Mouse (Mus musculus): Measurements from ENCODE around the gene 4931414P19Rik.

4931414P19Rik gene

GRCm38 (mm10) chr14:54583681-54584338 lies 22.0 kb downstream of the 4931414P19Rik start:
- DNase-seq (ENCODE audit: low spot score in 2 of 2): peak in 1 of 2 experiments; percentile 63

GRCm38 (mm10) chr14:54582536-54582935 lies 23.3 kb downstream of the 4931414P19Rik start:
- no peak for DNase-seq (ENCODE audit: low spot score in 2 of 2)

- DNase-seq (ENCODE audit: low spot score in 2 of 2): no peak
Measured at GRCm38 (mm10) chr14:54579638-54580037, 26.2 kb downstream of the 4931414P19Rik start.

- DNase-seq (ENCODE audit: low spot score in 2 of 2): no peak
Measured at GRCm38 (mm10) chr14:54578063-54578462, 27.7 kb downstream of the 4931414P19Rik start.

- DNase-seq (ENCODE audit: low spot score in 2 of 2): peak; percentile 57 to 69
Measured at GRCm38 (mm10) chr14:54577089-54577982, 28.5 kb downstream of the 4931414P19Rik start, which contains the start of gene Ajuba. TSS of gene Ajuba (minus strand) at chr14:54577558.

- no peak for DNase-seq (ENCODE audit: low spot score in 2 of 2)
Measured at GRCm38 (mm10) chr14:54576241-54577088, 29.3 kb downstream of the 4931414P19Rik start.

- no peak for DNase-seq (ENCODE audit: low spot score in 2 of 2)
Measured at GRCm38 (mm10) chr14:54575631-54576030, 30.2 kb downstream of the 4931414P19Rik start.

- no peak for DNase-seq (ENCODE audit: low spot score in 2 of 2)
Measured at GRCm38 (mm10) chr14:54575031-54575430, 30.8 kb downstream of the 4931414P19Rik start.

GRCm38 (mm10) chr14:54574253-54574652 lies 31.5 kb downstream of the 4931414P19Rik start:
- DNase-seq (ENCODE audit: low spot score in 2 of 2): no peak

GRCm38 (mm10) chr14:54572790-54573736 lies 32.7 kb downstream of the 4931414P19Rik start:
- DNase-seq (ENCODE audit: low spot score in 2 of 2): no peak

- no peak for DNase-seq (ENCODE audit: low spot score in 2 of 2)
Measured at GRCm38 (mm10) chr14:54572122-54572521, 33.7 kb downstream of the 4931414P19Rik start.

- DNase-seq (ENCODE audit: low spot score in 2 of 2): no peak
Measured at GRCm38 (mm10) chr14:54569451-54570392, 36.1 kb downstream of the 4931414P19Rik start.

GRCm38 (mm10) chr14:54568694-54569414 lies 36.9 kb downstream of the 4931414P19Rik start:
- DNase-seq (ENCODE audit: low spot score in 2 of 2): peak; percentile 69 to 81

GRCm38 (mm10) chr14:54560527-54561242 lies 45.1 kb downstream of the 4931414P19Rik start:
- DNase-seq (ENCODE audit: low spot score in 2 of 2): no peak

GRCm38 (mm10) chr14:54557330-54557729 lies 48.5 kb downstream of the 4931414P19Rik start:
- DNase-seq (ENCODE audit: low spot score in 2 of 2): no peak

- peak; percentile 40 to 60 for DNase-seq (ENCODE audit: low spot score in 2 of 2)
Measured at GRCm38 (mm10) chr14:54553975-54554769, 51.6 kb downstream of the 4931414P19Rik start, which contains the start of gene Haus4. TSS of gene Haus4 (minus strand) at chr14:54554616.

- no peak for DNase-seq (ENCODE audit: low spot score in 2 of 2)
Measured at GRCm38 (mm10) chr14:54553454-54553974, 52.3 kb downstream of the 4931414P19Rik start.
